Mouse (Mus musculus): ENCODE data around the gene Ccdc175. TPM values are rescaled to one million over a fixed set of nuclear protein-coding genes. Genes with fewer than 3 reads are reported as not detected.

The Ccdc175 gene
- polyA plus RNA-seq (2015; fragmentation: Nextera tagmentation; extraction: Ambion mirVana): not detected in 2 replicates

DNA sequence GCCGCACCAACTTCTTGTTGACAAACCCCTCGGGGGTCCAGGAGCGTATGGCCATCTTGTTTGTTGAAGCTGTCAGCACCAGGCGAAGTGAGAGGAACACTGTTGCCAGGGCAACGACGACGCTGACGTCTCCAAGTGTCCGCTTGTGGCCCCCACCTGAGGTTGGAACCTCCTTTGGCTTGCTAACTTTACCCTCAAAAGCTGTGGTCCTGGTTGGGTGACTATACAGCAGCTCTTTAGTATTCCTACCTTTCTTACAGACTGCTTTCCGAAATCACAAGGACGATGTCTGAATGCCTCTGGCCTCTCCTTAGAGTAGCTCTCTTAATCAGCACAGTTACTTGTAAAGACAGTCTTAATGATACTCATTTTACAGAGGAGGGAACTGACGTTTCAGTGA lies at the start of gene Ccdc175:
Gene Ccdc175, minus strand, starts transcription at position 101 of the 400 bp plus-strand sequence.

DNA sequence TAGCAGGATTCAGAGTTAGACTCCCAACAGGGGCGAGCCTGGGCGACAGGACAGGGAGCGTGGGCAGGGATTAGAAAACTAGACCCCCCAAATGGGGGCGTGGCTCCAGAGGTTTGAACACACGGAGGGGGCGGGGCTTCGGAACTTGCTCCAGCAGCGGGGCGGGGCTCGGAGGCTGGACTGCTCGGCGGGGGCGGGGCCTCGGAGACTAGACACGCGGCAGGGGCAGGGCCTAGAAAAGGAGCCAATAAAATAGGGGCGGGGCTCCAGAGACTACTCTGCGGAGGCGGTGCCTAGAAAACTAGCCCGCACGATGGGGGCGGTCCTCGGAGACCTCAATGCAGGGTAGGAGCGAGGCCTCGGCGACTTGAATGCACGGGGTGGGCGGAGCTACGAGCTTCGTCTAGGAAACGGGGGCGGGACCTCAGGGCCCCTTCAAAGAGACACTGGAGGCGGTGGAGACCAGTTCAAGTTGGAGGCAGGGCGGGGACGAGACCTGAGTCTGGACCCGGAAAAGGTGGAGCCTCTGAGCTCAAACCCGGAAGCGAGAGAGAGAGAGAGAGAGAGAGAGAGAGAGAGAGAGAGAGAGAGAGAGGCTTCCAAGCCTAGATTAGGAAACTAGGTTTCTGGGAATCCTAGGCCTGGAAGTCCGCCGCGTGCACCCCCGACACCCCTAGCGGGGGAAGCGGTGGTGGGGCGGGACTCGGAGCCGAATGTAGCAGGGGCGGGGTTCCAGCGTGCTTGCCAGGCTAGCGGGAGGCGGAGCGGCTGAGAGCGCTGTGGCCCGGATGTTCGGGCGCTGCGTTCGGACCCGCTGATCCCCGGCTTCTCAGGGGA lies 99.3 kb downstream of the Ccdc175 start, which contains the start of the genes L3hypdh and Jkamp:
Gene L3hypdh, minus strand, starts transcription at position 111 of the 837 bp plus-strand sequence.
Gene Jkamp, plus strand, starts transcription at position 261 of the 837 bp plus-strand sequence.

GRCm38 (mm10) chr12:72070327-72071269 lies 114.2 kb downstream of the Ccdc175 start, which contains the start of gene Gpr135:
Gene Gpr135, minus strand, starts transcription at chr12:72071125.

Small RNAs within 50 kb of the gene (microRNA-seq; reads per million reads assigned to microRNA genes)
- 0 reads per million in 2 experiments for gene Gm24466

Other genes starting within 250 kb of the Ccdc175 start
- gene Gpr135, start 113.9 kb downstream of the Ccdc175 start, polyA plus RNA-seq (2015; fragmentation: Nextera tagmentation; extraction: Ambion mirVana): 0.77 and 0.84 TPM in 2 replicates
- 8.3 and 13.4 TPM in 2 replicates for gene L3hypdh, start 99.6 kb downstream of the Ccdc175 start, polyA plus RNA-seq (2015; fragmentation: Nextera tagmentation; extraction: Ambion mirVana)
- gene Jkamp, start 99.4 kb downstream of the Ccdc175 start, polyA plus RNA-seq (2015; fragmentation: Nextera tagmentation; extraction: Ambion mirVana): 38.3 and 39.9 TPM in 2 replicates
- gene Rtn1, start 224.0 kb upstream of the Ccdc175 start, polyA plus RNA-seq (2015; fragmentation: Nextera tagmentation; extraction: Ambion mirVana): 1.8 TPM in 2 replicates

Data from skeletal muscle tissue, postnatal 0 days (tissue).